Mouse (Mus musculus): ENCODE measurements around the gene Olfr311. TPM values are rescaled to one million over a fixed set of nuclear protein-coding genes. Genes with fewer than 3 reads are reported as not detected.

The Olfr311 gene
- total and polyA plus RNA-seq, 2 experiments from 2014 or later = not detected

- H3K4me2 ChIP-seq (ENCODE audit: low read depth, low read length, poor library complexity, severe bottlenecking) = no peak overlapping the region
- no peaks in the 10 kb centered on the region for H3K27me3 ChIP-seq (ENCODE audit: insufficient read depth, low read length)
- H3K9ac ChIP-seq (replicated peaks; ENCODE audit: low read length, poor library complexity, severe bottlenecking) = no peak overlapping the region
- no peak for DNase-seq (ENCODE audit: low spot score)
- no peaks in the 10 kb centered on the region for H3K9me3 ChIP-seq (ENCODE audit: low read length)
- H3K4me3 ChIP-seq (ENCODE audit: low read depth, low read length) = no peak overlapping the region
- H3K4me1 ChIP-seq (ENCODE audit: insufficient read depth, low read length) = peaks cover 10% of the 10 kb centered on the region; the same call in 1 of the 2 replicates
- TF ChIP-seq CTCF (IDR thresholded peaks at IDR 0.05) = no peak
- H3K36me3 ChIP-seq (ENCODE audit: insufficient read depth, low read length) = peaks cover 15% of the 10 kb centered on the region
- no peak for ATAC-seq (ENCODE audit: low FRiP score)
- no peak overlapping the region for H3K27ac ChIP-seq (ENCODE audit: low read depth, low read length)
- 79% methylated on average over 2 of the region's 2 CpGs for WGBS
These were observed 10.7 kb downstream of the Olfr311 start for GRCm38 (mm10) chr11:58849731-58850130.

- Histone ChIP-seq H3K27ac (ENCODE audit: low read depth, low read length) (no peak overlapping the region), H3K4me2 (ENCODE audit: low read depth, low read length, poor library complexity, severe bottlenecking) (no peak overlapping the region), H3K9ac (replicated peaks; ENCODE audit: low read length, poor library complexity, severe bottlenecking) (no peak overlapping the region), H3K4me1 (ENCODE audit: insufficient read depth, low read length) (no peaks in the 10 kb centered on the region), H3K36me3 (ENCODE audit: insufficient read depth, low read length) (peaks cover 43% of the 10 kb centered on the region), H3K27me3 (ENCODE audit: insufficient read depth, low read length) (no peaks in the 10 kb centered on the region), H3K4me3 (ENCODE audit: low read depth, low read length) (no peak overlapping the region), H3K9me3 (ENCODE audit: low read length) (0 out of 2 replicates have a peak, but pooled peaks cover 3% of the 10 kb centered on the region)
- ATAC-seq (ENCODE audit: low FRiP score) = no peak
- WGBS = 96% methylated on average over 8 of the region's 8 CpGs
- DNase-seq (ENCODE audit: low spot score) = no peak
- no peak for TF ChIP-seq CTCF (IDR thresholded peaks at IDR 0.05)
These were observed 21.7 kb downstream of the Olfr311 start for GRCm38 (mm10) chr11:58860744-58861143.

GRCm38 (mm10) chr11:58867039-58867953, 28.2 kb downstream of the Olfr311 start, which contains the start of gene 2810021J22Rik:
TSS of gene 2810021J22Rik (plus strand) at chr11:58867216.
- TF ChIP-seq CTCF (IDR thresholded peaks at IDR 0.05) = 0 out of 2 replicates have a peak, but pooled peaks have one; percentile 9
- Histone ChIP-seq H3K4me2 (ENCODE audit: low read depth, low read length, poor library complexity, severe bottlenecking) (peak within 1 kb of the TSS; percentile 63), H3K4me3 (ENCODE audit: low read depth, low read length) (peak within 1 kb of the TSS; percentile 79), H3K9me3 (ENCODE audit: low read length) (no peaks in the 10 kb centered on the region), H3K36me3 (ENCODE audit: insufficient read depth, low read length) (peaks cover 9% of the 10 kb centered on the region; the same call in 1 of the 2 replicates), H3K9ac (replicated peaks; ENCODE audit: low read length, poor library complexity, severe bottlenecking) (peak within 1 kb of the TSS; percentile 86), H3K27ac (ENCODE audit: low read depth, low read length) (peak within 1 kb of the TSS; percentile 79), H3K27me3 (ENCODE audit: insufficient read depth, low read length) (no peaks in the 10 kb centered on the region), H3K4me1 (ENCODE audit: insufficient read depth, low read length) (peaks cover 9% of the 10 kb centered on the region; the same call in 1 of the 2 replicates)
- ATAC-seq (ENCODE audit: low FRiP score) (peak; percentile 89), DNase-seq (ENCODE audit: low spot score) (peak; percentile 87)
- 4% methylated on average over 37 of the region's 37 CpGs for WGBS

GRCm38 (mm10) chr11:58867954-58868330, 28.9 kb downstream of the Olfr311 start:
- H3K27ac ChIP-seq (ENCODE audit: low read depth, low read length) = 0 out of 2 replicates have a peak overlapping the region, but pooled peaks have one; percentile 79
- no peak for DNase-seq (ENCODE audit: low spot score)
- peaks cover 9% of the 10 kb centered on the region; the same call in 1 of the 2 replicates for H3K4me1 ChIP-seq (ENCODE audit: insufficient read depth, low read length)
- peak overlapping the region; percentile 63 for H3K4me2 ChIP-seq (ENCODE audit: low read depth, low read length, poor library complexity, severe bottlenecking)
- peak overlapping the region; percentile 79 for H3K4me3 ChIP-seq (ENCODE audit: low read depth, low read length)
- H3K36me3 ChIP-seq (ENCODE audit: insufficient read depth, low read length) = peaks cover 9% of the 10 kb centered on the region; the same call in 1 of the 2 replicates
- TF ChIP-seq CTCF (IDR thresholded peaks at IDR 0.05) = no peak
- no peaks in the 10 kb centered on the region for H3K27me3 ChIP-seq (ENCODE audit: insufficient read depth, low read length)
- H3K9ac ChIP-seq (replicated peaks; ENCODE audit: low read length, poor library complexity, severe bottlenecking) = peak overlapping the region; percentile 86
- 85% methylated on average over 6 of the region's 6 CpGs for WGBS
- no peak for ATAC-seq (ENCODE audit: low FRiP score)
- H3K9me3 ChIP-seq (ENCODE audit: low read length) = no peaks in the 10 kb centered on the region

- no peak overlapping the region for H3K4me2 ChIP-seq (ENCODE audit: low read depth, low read length, poor library complexity, severe bottlenecking)
- no peak overlapping the region for H3K9ac ChIP-seq (replicated peaks; ENCODE audit: low read length, poor library complexity, severe bottlenecking)
- 94% methylated on average over 4 of the region's 4 CpGs for WGBS
- ATAC-seq (ENCODE audit: low FRiP score) (no peak), DNase-seq (ENCODE audit: low spot score) (no peak)
- H3K36me3 ChIP-seq (ENCODE audit: insufficient read depth, low read length) = peaks cover 9% of the 10 kb centered on the region; the same call in 1 of the 2 replicates
- TF ChIP-seq CTCF (IDR thresholded peaks at IDR 0.05) = no peak
- H3K4me3 ChIP-seq (ENCODE audit: low read depth, low read length) = no peak overlapping the region
- no peaks in the 10 kb centered on the region for H3K9me3 ChIP-seq (ENCODE audit: low read length)
- H3K27ac ChIP-seq (ENCODE audit: low read depth, low read length) = no peak overlapping the region
- no peaks in the 10 kb centered on the region for H3K27me3 ChIP-seq (ENCODE audit: insufficient read depth, low read length)
- H3K4me1 ChIP-seq (ENCODE audit: insufficient read depth, low read length) = peaks cover 9% of the 10 kb centered on the region; the same call in 1 of the 2 replicates
These were observed 31.9 kb downstream of the Olfr311 start for GRCm38 (mm10) chr11:58870961-58871360.

- DNase-seq (ENCODE audit: low spot score) = no peak
- H3K9me3 ChIP-seq (ENCODE audit: low read length) = no peaks in the 10 kb centered on the region
- no peak overlapping the region for H3K27ac ChIP-seq (ENCODE audit: low read depth, low read length)
- no peak for TF ChIP-seq CTCF (IDR thresholded peaks at IDR 0.05)
- H3K4me1 ChIP-seq (ENCODE audit: insufficient read depth, low read length) = no peaks in the 10 kb centered on the region
- H3K27me3 ChIP-seq (ENCODE audit: insufficient read depth, low read length) = no peaks in the 10 kb centered on the region
- H3K4me2 ChIP-seq (ENCODE audit: low read depth, low read length, poor library complexity, severe bottlenecking) = no peak overlapping the region
- H3K36me3 ChIP-seq (ENCODE audit: insufficient read depth, low read length) = peaks cover 36% of the 10 kb centered on the region
- ATAC-seq (ENCODE audit: low FRiP score) = no peak
- 84% methylated on average over 8 of the region's 8 CpGs for WGBS
- H3K9ac ChIP-seq (replicated peaks; ENCODE audit: low read length, poor library complexity, severe bottlenecking) = no peak overlapping the region
- H3K4me3 ChIP-seq (ENCODE audit: low read depth, low read length) = no peak overlapping the region
These were observed 44.7 kb downstream of the Olfr311 start for GRCm38 (mm10) chr11:58883756-58884155.

Data from midbrain, postnatal 0 days (tissue).